Mouse (Mus musculus): ENCODE results near the gene Gatm.

The Gatm gene

DNA sequence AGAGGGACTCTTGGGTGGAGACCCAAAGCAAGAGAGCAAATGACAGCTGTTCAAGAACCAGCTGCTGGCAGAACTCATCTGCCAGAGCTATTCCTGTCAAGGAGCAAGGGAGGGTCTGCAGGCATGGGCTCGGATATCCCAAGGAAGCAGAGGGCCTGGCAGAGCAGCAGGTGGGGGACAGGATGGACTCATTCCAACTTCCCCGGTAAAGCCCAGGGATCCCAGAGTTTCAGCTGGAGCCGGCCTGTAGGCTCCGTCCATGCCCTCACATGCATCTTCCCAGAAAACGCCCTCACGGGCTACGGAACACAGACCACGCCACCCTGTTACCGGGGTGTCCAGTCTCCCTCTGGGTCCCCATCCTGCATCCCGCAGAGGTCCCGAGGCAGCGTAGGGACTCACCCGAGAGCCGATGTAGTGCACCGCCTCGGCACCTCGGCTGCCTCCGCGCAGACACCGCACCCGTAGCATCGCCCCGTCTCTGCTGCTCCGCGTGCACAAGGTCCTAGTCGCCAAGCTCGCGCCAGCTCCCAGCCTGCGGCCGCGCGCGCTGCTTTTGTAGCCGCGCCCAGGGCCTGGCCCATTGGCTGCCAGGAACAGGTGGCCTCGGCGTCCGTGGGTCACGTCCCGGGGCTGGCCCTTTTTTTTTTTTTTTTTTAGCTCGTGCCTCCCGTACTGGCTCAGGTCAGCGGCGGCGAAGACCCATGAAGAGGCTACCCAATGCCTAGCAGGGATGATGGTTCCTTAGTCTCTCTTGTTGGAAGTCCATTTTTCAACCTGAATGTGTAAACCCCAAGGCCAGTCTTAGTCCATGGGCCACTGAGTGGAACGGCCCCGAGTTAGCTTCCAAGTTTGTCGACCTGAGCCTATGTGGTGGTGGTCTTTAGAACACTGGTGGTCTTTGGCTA, at the start of gene Gatm:
Gatm (minus strand) TSS at position 558 of the 908 bp plus-strand sequence.
- peak; percentile 50 to 74 for DNase-seq (ENCODE audit: low spot score in 2 of 2)

DNA sequence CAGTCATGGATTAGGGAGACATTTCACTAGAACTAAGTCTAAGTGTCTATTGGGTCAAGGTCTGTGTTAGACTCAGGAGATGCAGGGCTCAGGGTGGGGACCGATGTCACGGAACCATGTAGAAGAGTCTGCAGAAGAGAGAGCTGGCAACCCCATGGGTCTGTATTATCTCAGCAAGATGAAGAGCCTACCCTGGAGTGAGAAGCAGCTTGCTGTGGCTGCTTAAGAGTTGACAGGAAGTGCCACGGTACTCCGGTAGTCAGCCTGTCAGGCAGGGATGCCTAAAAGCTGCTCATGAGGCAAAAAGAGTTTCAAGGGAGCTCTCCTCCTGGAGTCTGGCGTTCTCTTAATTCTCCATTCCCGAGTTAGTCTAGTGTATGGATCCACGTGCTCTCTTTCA, 48.7 kb upstream of the Gatm start:
- no peak for DNase-seq (ENCODE audit: low spot score in 2 of 2)

DNA sequence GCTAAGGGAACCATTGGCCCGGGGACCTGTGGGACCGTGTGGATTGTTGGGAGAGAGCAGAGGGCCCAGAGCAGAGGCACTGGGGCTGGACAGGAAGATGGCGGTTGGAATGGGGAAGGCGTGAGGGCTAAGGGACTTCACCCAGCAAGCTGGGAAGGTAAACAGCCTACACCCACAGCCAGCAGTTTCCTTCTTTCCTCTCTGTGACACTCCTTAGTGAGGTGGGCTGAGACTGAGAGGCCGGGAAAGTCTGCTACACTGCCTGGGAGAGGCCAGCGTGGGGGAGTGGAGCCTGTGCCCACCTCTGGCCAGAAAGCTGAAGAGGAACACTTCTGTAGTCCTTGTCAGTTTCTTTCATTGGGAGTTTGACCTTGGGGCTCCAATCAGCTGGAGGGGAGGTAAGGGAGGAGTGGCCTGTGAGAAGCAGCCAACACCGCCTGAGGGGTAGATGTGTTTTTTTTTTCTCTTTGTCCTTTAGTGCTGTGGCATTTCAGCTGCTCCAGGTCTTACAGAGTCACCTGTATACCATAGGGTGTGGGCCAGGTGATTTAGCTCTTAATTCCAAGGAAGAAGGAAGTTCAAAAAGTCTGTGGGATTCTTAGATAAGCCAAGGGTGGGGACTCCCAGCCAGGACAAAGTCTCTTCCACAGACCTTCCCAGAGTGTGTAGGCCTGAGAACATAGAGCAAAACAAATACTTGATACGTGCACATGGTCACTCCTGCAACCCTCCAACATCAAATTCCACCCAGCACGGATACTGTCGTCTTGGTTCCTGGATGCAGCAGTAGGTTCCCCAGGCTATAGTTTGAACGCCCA, 46.8 kb upstream of the Gatm start:
- DNase-seq (ENCODE audit: low spot score in 2 of 2): no peak

DNA sequence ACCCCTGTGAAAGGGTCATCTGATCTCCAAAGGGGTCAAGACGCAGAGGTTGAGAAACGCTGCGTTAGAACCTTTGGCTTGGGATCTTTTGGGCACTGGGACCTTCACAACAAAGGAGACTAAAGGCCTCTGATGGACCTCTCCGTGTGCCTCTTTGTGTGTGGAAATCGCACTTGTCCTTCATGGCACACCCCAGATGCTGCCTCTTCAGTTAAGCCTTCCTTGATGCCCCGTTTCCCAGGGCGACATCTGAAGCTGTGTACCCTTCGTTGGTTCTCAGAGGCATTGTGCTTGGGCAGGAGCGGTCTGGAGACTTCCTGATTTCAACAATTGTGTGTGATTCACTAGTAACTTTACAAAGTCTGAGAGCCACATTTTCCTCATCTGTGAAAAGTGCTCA, 45.7 kb upstream of the Gatm start:
- DNase-seq (ENCODE audit: low spot score in 2 of 2): no peak

DNA sequence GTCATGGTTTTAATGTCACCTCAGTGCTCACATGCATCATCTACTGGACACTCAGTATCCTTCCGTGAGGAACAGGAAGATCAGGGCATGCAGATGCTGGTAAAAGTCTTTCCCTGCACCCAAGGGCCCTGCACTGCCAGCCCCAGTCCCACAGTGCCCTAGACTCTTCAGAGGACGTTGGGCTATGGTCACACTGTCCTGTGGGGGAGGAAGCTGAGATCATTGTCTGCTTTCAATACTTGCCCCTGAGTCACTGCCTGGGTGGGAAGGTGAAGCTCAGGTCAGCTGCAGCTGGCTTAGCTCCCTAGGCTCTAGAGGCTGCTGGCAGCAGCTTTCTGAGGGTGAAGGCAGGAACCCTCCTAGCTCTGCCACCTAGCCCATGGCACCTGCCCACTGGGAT, 44.9 kb upstream of the Gatm start:
- DNase-seq (ENCODE audit: low spot score in 2 of 2): no peak

DNA sequence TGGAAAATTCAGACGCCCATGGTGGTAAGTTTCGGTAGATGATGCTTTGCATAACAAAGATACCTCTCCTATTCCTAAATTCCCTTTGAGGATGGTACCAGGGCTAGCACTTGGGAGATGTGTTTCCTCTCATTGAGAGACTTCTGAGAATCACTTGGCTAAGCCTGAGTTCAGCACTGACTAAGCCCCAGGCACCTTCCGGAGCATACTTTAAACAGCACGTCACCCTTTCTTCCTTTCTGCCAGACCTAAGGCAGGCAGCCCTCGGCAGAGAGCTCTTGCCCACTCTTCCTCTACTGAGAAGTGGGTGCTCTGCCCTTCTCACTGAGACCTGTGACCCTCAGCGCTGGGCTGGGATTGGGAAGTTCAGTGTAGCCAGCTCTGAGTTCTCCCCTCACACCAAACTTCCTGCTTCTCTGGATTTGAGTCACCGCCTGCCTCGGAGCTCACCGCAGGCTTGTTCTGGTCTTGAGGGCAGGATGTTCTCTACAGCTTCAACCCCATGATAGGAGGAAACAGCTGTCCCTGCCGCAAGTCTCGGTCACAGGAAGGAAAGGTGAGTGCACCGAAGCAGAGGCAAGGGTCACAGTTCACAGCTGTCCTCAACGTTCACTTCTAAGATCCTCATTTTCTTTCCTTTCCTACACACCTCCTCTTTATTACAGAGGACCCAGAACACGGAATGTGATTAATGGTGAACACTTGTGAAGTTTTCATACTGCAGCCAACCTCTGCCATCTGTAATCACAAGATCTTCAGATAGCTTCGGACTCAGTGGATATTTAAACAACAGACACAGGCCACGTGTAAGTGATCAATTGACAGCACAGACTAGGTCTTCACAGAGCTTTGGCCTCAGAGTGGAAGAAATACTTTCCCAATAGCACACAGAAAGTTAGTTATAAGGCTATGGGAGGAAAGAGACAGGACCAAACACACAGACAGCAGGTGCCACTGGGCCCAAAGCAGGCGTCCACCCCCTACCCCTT, 41.3 kb upstream of the Gatm start:
- DNase-seq (ENCODE audit: low spot score in 2 of 2): peak; percentile 36 to 72

DNA sequence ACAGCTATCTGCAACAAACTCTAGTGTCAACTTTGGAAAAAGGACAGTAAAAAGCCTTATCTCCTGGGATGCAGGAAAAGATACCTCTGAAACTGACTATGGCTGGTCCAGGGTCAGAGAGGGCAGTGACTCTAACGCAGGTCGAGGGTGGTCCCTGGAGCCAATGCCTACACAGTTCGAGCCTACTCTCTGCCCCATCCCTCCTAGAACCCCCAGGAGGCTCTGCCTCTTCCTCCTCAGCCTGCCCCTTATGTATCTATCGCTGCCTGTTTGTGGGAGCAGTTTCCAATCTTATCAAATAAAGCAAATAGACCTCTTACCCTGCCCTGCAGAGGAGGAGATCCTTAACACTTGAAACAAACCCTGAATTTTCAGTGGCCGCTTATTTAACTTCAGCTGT, 27.6 kb upstream of the Gatm start:
- DNase-seq (ENCODE audit: low spot score in 2 of 2): no peak

DNA sequence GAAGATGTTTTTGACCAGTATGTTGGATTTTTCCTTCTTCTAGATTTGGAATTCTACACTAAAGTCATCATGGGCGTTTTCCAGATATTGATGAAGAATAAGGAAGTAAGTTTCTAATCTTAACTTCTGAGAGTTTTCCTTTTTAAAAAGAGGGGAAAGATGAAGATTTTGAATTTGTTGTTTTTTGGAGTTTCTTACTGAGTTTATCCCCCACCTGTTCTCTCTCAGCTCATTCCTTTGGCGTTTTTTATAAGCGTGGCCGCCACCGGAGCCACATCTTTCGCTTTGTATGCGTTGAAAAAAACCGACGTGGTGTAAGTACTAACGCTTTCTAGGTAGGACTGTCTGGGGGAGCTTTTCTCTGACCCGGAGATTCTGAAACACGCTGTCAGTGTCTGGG, 26.9 kb upstream of the Gatm start:
- no peak for DNase-seq (ENCODE audit: low spot score in 2 of 2)

DNA sequence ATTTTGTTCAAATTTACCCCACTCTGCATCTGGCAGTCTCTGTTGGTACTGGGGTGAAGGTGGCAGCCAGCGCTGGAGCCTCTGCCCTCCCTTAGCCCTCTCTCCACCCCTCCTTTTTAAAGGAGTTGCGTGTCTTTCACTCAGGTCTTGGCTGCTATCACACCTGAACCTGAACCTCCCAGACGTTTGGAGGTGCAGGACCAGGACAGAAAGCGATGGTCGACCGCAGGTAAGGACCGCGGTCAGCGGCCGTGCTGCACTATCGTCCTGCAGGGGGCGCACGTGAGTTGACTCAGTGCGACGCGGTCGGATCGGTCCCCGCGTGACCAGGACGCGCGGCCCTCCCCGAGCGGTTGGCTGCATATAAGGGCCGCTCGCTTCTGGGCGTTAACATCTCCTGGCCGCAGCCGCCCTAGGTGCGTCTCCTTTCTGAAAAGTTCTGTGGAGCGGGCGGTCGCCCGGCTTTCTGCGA, 26.5 kb upstream of the Gatm start:
- DNase-seq (ENCODE audit: low spot score in 2 of 2): peak; percentile 66 to 87

DNA sequence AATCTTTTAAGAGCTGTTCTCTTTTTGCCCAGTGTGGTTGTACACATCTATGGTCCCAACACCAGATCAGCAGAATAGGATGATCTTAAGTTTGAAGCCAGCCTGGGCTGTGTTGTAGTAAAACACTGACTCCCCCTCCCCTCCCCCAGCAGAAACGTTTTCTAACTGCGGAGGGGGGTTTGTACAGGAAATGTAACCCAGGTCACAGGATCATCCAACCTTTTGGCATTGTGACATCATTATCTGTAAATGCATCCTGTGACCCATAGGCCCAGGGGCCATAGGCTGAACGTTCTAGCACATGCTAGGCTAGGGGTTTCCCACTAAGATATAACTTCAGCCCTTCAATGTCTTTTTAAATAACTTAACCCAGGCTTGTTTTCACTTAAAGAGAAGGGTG, 25.6 kb upstream of the Gatm start, which contains the start of gene AA467197:
AA467197 (plus strand) TSS at position 301 of the 400 bp plus-strand sequence.
- DNase-seq (ENCODE audit: low spot score in 2 of 2): no peak

DNA sequence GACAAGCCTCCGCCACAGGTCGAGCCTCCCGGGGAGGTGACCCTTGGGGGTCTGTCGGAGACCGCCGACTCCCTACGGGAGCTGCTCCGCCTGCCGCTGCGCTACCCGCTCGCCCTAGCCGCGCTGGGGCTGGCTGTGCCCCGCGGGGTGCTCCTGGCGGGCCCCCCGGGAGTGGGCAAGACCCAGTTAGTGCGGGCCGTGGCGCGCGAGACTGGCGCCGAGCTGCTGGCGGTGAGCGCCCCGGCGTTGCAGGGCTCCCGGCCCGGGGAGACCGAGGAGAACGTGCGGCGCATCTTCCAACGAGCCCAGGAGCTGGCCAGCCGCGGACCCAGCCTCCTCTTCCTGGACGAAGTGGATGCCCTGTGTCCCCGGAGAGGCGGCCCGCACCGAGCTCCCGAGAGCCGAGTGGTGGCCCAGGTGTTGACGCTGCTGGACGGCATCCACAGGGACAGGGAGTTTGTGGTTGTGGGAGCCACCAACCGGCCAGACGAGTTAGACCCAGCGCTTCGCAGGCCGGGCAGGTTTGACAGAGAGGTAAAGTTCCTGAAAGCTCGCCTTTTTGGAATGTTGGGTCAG, 20.2 kb upstream of the Gatm start:
- DNase-seq (ENCODE audit: low spot score in 2 of 2): peak in 1 of 2 experiments; percentile 40

DNA sequence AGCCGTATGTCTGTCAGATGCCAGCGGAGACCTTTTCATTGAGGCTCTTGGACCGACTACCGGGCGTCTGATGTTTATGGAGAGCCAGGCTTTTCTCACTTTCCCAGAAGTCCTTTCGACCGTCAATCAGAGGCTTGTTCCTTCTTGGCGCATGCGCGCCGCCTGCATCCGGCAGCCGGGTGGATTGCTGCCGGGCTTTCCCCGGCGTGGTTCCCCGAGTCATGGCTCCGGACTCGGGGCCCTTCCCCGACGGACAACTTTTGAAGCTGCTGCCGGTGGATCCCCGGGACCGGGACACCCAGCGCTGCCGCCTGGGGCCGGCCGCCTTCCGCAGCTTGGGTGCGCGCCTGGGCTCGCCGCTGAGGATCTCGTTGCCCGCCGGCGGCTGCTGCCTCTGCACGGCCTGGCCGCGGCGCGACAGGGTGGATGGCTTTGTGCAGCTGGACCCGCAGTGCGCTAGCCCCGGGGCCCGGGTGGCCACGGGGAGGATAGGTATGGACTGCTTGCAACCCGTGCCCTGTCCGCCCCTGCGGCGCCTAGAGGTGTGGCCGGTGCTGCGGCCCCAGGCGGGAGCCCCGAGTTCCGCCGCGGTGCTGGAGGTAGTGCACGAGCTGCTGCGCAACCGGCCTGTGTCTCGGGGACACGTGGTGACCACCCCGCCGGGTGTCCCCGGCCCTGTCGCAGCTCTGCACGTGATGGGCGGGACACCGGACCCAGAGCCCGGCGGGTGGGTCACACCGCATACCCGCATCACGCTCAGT, 19.5 kb upstream of the Gatm start:
- DNase-seq (ENCODE audit: low spot score in 2 of 2): peak; percentile 66 to 85

DNA sequence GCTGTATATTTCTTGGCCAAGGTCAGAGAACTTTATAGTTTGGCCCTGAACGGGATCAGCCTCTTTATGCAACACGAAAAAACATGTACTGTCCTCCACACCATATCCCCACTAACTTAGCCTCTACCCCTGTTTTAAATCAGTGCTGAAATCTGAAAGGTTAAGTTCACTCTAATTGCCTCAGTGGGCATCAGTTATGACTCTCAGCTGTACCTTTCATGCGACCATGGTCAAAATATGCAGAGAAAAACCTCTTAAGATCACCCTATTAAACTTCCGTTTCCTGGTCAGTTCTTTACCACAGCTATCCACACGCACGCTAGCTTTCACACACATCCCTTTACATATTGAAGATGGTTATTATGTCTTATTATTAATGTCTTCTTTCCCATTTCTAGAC, 18.8 kb upstream of the Gatm start:
- DNase-seq (ENCODE audit: low spot score in 2 of 2): no peak

DNA sequence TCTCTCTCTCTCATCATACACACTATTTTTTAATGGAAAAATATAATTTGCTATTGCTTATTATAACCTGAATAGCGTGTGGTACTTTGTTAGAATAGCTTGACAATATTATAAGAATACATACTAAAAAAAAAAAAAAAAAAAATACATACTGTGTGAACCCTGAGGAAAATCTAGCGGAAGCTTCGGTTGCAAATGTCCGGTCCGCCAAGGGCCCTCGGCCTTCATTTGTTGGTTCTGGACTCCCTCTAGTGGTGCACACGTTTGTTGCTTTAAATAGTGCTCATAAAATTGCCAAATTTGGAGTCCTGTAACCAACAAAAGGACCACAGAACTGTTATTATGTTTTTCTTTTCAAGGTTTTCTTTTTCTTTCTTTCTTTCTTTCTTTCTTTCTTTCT, 17.9 kb upstream of the Gatm start:
- DNase-seq (ENCODE audit: low spot score in 2 of 2): peak; percentile 29 to 78

DNA sequence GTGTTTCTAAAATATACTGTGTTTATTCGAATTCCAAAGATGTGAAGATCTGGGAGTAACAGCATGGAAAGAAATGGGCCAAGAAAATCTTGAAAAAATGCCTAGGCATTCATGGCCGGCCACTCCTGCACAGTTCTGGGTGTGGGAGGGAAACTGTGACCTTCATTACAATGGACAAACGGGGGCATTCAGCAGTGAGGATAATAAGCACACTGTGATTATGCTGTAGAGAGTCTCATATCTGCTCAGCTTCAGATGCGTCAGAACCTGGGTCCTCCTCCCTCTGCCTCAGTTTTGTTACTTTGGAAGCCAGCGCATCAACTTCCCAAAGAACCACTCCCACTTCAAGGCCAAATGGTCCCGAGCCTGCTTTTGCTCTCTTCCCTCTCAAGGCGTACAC, 14.8 kb upstream of the Gatm start:
- DNase-seq (ENCODE audit: low spot score in 2 of 2): no peak

DNA sequence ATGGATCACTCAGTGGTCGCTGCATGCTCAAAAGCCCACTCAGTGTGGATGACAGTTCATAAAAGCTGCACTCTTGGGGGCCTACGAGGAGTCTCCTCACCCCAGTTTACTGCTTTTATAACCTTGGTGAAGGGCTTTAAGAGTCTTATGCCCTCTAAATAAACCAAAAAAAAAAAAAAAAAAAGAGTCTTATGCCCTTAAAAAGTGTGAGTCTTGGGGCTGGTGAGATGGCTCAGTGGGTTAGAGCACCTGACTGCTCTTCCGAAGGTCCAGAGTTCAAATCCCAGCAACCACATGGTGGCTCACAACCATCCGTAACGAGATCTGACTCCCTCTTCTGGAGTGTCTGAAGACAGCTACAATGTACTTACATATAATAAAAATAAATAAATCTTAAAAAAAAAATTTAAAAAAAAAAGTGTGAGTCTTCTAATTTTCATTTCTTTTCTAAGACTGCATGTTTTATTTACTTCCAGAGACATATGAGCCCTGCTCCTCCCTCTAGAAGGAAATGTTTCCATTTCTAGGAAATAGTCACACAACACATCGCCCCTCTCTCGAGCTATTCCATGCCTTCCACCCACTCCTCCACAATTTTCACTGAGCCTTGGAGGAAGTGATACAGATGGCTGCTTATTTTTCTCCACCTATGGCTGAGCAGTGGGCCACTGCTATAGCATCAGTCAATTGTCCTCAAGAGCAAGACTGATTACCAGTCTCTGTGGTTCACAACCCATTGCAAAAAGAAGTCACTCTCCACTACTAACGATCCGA, 10.4 kb upstream of the Gatm start:
- DNase-seq (ENCODE audit: low spot score in 2 of 2): no peak

DNA sequence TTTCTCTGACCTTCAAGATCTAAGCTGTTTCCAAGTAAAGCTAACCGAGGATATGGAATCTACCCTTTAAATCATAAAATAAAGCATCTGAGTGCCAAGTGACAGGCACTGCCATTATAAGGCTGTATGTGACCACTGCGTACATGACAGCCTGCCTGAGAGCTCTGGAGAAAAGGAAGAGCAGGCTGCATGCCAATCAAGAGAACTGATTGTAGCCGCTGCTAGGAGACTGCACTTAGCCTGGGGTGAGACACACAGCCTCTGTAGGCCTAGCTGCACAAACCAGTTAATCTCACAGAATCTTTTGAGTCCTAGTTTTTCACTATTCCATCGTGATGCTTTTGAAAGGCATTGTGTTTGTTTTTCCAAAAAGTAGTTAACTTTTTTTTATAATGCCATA, 7.6 kb upstream of the Gatm start:
- no peak for DNase-seq (ENCODE audit: low spot score in 2 of 2)

DNA sequence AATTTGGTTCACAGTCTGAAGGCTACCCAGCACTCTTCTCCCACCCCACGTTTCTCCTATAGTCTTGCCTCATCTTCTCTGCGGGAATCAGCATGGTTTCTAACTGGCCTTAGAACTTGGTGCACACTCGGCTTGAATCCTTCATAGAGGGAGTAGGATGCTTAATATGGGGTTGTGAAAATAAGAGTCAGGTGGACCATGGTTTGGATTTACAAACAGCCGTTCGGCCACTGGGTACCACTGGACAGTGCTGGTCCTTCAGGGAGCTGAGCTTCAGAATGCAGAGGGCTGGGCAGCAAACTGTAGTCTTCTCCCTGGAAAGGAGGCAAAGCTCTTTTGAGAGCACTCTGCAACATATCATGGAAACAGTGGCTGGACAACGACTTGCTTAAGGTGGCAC, 6.7 kb upstream of the Gatm start:
- no peak for DNase-seq (ENCODE audit: low spot score in 2 of 2)

DNA sequence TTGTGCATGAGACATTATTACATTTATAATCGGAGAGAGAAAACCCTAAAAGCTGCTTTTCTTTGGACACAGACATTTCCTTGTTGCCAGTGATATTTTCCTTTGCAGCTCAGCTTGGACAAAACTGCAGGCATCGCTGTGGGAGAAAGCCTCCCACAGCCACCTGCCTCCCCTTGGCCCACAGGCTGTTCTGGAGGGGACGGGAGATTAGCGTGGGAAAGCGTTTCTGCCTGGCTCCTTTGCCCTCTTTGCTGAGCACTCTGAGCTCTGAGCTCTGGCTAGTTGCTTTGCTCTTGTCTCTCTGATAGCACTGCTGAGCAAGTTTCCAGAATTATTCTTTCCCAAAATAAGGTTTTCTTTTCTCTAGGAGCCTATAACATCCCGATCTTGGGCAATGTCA, 5.1 kb upstream of the Gatm start:
- no peak for DNase-seq (ENCODE audit: low spot score in 2 of 2)

DNA sequence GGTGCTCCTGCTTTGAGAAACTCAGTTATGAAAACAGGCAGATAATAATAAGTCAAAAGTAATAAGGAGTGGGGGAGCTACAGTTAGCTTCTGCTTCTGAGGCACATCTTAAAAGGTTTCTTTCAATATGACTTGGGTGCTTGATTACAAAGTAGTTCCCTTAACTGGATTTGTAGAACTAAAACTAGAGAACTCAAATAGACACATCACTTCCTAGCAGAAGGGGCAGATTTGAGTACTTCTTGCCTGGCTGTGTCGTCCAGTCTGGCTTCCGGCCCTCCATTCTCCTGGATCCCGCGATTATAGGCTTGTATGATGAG, 511 bp upstream of the Gatm start:
- no peak for DNase-seq (ENCODE audit: low spot score in 2 of 2)

Data from spleen, postnatal 10 days (tissue).